Mouse (Mus musculus): ENCODE results near the gene Chp1. TPM values are rescaled to one million over a fixed set of nuclear protein-coding genes. Genes with fewer than 3 reads are reported as not detected.

The Chp1 gene
- polyA plus RNA-seq, 1 experiment from 2014 or later, result 46.4 TPM

- H3K36me3 ChIP-seq (ENCODE audit: control insufficient read depth, insufficient read depth, low read length), result no peaks in the 10 kb centered on the region
- no peaks in the 10 kb centered on the region for H3K9me3 ChIP-seq (ENCODE audit: control insufficient read depth, low read length)
- H3K27ac ChIP-seq (replicated peaks in 1 of 2; ENCODE audit: control insufficient read depth in 1 of 2, insufficient read depth in 1 of 2, low read depth in 2 of 2, low read length in 2 of 2), result peak overlapping the region; percentile 67 to 68
- peak; percentile 63 for ATAC-seq (ENCODE audit: insufficient number of reproducible peaks, insufficient read depth, low FRiP score, low read depth)
- peak overlapping the region; percentile 66 for H3K9ac ChIP-seq (ENCODE audit: low read length)
- H3K4me2 ChIP-seq (ENCODE audit: low read length), result peak overlapping the region; percentile 78
- peak overlapping the region; percentile 55 to 82 for H3K4me3 ChIP-seq (ENCODE audit: control insufficient read depth in 1 of 2, insufficient read depth in 1 of 2, low read depth in 1 of 2, low read length in 2 of 2)
- WGBS, result under 1% methylated on average over 30 of the region's 30 CpGs
- H3K4me1 ChIP-seq (ENCODE audit: control insufficient read depth in 2 of 2, insufficient read depth in 2 of 2, low read length in 2 of 2), result peaks cover 0 to 7% of the 10 kb centered on the region in 2 experiments; a peak in 1 of 4 replicates
- no peaks in the 10 kb centered on the region for H3K27me3 ChIP-seq (ENCODE audit: control insufficient read depth, insufficient read depth, low read length)
These were observed 512 bp upstream of the Chp1 start for GRCm38 (mm10) chr2:119546848-119547521.

- ATAC-seq (ENCODE audit: insufficient number of reproducible peaks, insufficient read depth, low FRiP score, low read depth), result no peak
These were observed 819 bp downstream of the Chp1 start for GRCm38 (mm10) chr2:119548371-119548660.

GRCm38 (mm10) chr2:119548691-119549090, 1.2 kb downstream of the Chp1 start:
- Histone ChIP-seq H3K4me3 (ENCODE audit: control insufficient read depth in 1 of 2, insufficient read depth in 1 of 2, low read depth in 1 of 2, low read length in 2 of 2) (peak overlapping the region in 1 of 2 experiments; percentile 82; a peak in 1 of 4 replicates), H3K9me3 (ENCODE audit: control insufficient read depth, low read length) (no peaks in the 10 kb centered on the region), H3K9ac (ENCODE audit: low read length) (peak overlapping the region; percentile 87), H3K4me2 (ENCODE audit: low read length) (peak overlapping the region; percentile 78), H3K36me3 (ENCODE audit: control insufficient read depth, insufficient read depth, low read length) (no peaks in the 10 kb centered on the region), H3K4me1 (ENCODE audit: control insufficient read depth in 2 of 2, insufficient read depth in 2 of 2, low read length in 2 of 2) (peaks cover 0 to 7% of the 10 kb centered on the region in 2 experiments; a peak in 1 of 4 replicates), H3K27me3 (ENCODE audit: control insufficient read depth, insufficient read depth, low read length) (no peaks in the 10 kb centered on the region), H3K27ac (replicated peaks in 1 of 2; ENCODE audit: control insufficient read depth in 1 of 2, insufficient read depth in 1 of 2, low read depth in 2 of 2, low read length in 2 of 2) (no peak overlapping the region)
- ATAC-seq (ENCODE audit: insufficient number of reproducible peaks, insufficient read depth, low FRiP score, low read depth), result no peak
- 63% methylated on average over 5 of the region's 5 CpGs for WGBS

More at GRCm38 (mm10) chr2:119548371-119548660, 819 bp downstream of the Chp1 start:
- Histone ChIP-seq H3K36me3 (ENCODE audit: control insufficient read depth, insufficient read depth, low read length) (no peaks in the 10 kb centered on the region), H3K9ac (ENCODE audit: low read length) (peak overlapping the region; percentile 87), H3K9me3 (ENCODE audit: control insufficient read depth, low read length) (no peaks in the 10 kb centered on the region), H3K4me1 (ENCODE audit: control insufficient read depth in 2 of 2, insufficient read depth in 2 of 2, low read length in 2 of 2) (peaks cover 0 to 7% of the 10 kb centered on the region in 2 experiments; a peak in 1 of 4 replicates), H3K27me3 (ENCODE audit: control insufficient read depth, insufficient read depth, low read length) (no peaks in the 10 kb centered on the region), H3K27ac (replicated peaks in 1 of 2; ENCODE audit: control insufficient read depth in 1 of 2, insufficient read depth in 1 of 2, low read depth in 2 of 2, low read length in 2 of 2) (no peak overlapping the region), H3K4me3 (ENCODE audit: control insufficient read depth in 1 of 2, insufficient read depth in 1 of 2, low read depth in 1 of 2, low read length in 2 of 2) (peak overlapping the region; percentile 73 to 82; a peak in 3 of 4 replicates), H3K4me2 (ENCODE audit: low read length) (peak overlapping the region; percentile 78)
- WGBS, result 4% methylated on average over 3 of the region's 3 CpGs

- Histone ChIP-seq H3K4me2 (ENCODE audit: low read length) (no peak overlapping the region), H3K4me3 (ENCODE audit: control insufficient read depth in 1 of 2, insufficient read depth in 1 of 2, low read depth in 1 of 2, low read length in 2 of 2) (no peak overlapping the region), H3K27me3 (ENCODE audit: control insufficient read depth, insufficient read depth, low read length) (no peaks in the 10 kb centered on the region), H3K27ac (replicated peaks in 1 of 2; ENCODE audit: control insufficient read depth in 1 of 2, insufficient read depth in 1 of 2, low read depth in 2 of 2, low read length in 2 of 2) (no peak overlapping the region), H3K9me3 (ENCODE audit: control insufficient read depth, low read length) (no peaks in the 10 kb centered on the region), H3K4me1 (ENCODE audit: control insufficient read depth in 2 of 2, insufficient read depth in 2 of 2, low read length in 2 of 2) (peaks cover 0 to 7% of the 10 kb centered on the region in 2 experiments; a peak in 1 of 4 replicates), H3K36me3 (ENCODE audit: control insufficient read depth, insufficient read depth, low read length) (no peaks in the 10 kb centered on the region), H3K9ac (ENCODE audit: low read length) (no peak overlapping the region)
- WGBS, result 78% methylated on average over 2 of the region's 2 CpGs
- ATAC-seq (ENCODE audit: insufficient number of reproducible peaks, insufficient read depth, low FRiP score, low read depth), result no peak
These were observed 2.2 kb downstream of the Chp1 start for GRCm38 (mm10) chr2:119549678-119550077.

GRCm38 (mm10) chr2:119558039-119558438, 10.5 kb downstream of the Chp1 start:
- Histone ChIP-seq H3K36me3 (ENCODE audit: control insufficient read depth, insufficient read depth, low read length) (0 out of 2 replicates have a peak, but pooled peaks cover 14% of the 10 kb centered on the region), H3K4me2 (ENCODE audit: low read length) (no peak overlapping the region), H3K27ac (replicated peaks in 1 of 2; ENCODE audit: control insufficient read depth in 1 of 2, insufficient read depth in 1 of 2, low read depth in 2 of 2, low read length in 2 of 2) (no peak overlapping the region), H3K4me3 (ENCODE audit: control insufficient read depth in 1 of 2, insufficient read depth in 1 of 2, low read depth in 1 of 2, low read length in 2 of 2) (no peak overlapping the region), H3K27me3 (ENCODE audit: control insufficient read depth, insufficient read depth, low read length) (no peaks in the 10 kb centered on the region), H3K9ac (ENCODE audit: low read length) (no peak overlapping the region), H3K9me3 (ENCODE audit: control insufficient read depth, low read length) (no peaks in the 10 kb centered on the region), H3K4me1 (ENCODE audit: control insufficient read depth in 2 of 2, insufficient read depth in 2 of 2, low read length in 2 of 2) (no peaks in the 10 kb centered on the region)
- WGBS, result 88% methylated on average over 3 of the region's 3 CpGs
- no peak for ATAC-seq (ENCODE audit: insufficient number of reproducible peaks, insufficient read depth, low FRiP score, low read depth)

GRCm38 (mm10) chr2:119558737-119559340, 11.3 kb downstream of the Chp1 start:
- H3K9ac ChIP-seq (ENCODE audit: low read length), result no peak overlapping the region
- H3K4me1 ChIP-seq (ENCODE audit: control insufficient read depth in 2 of 2, insufficient read depth in 2 of 2, low read length in 2 of 2), result no peaks in the 10 kb centered on the region

GRCm38 (mm10) chr2:119561794-119562193, 14.3 kb downstream of the Chp1 start:
- Histone ChIP-seq H3K27me3 (ENCODE audit: control insufficient read depth, insufficient read depth, low read length) (no peaks in the 10 kb centered on the region), H3K9ac (ENCODE audit: low read length) (no peak overlapping the region), H3K4me2 (ENCODE audit: low read length) (no peak overlapping the region), H3K9me3 (ENCODE audit: control insufficient read depth, low read length) (no peaks in the 10 kb centered on the region), H3K4me3 (ENCODE audit: control insufficient read depth in 1 of 2, insufficient read depth in 1 of 2, low read depth in 1 of 2, low read length in 2 of 2) (no peak overlapping the region), H3K36me3 (ENCODE audit: control insufficient read depth, insufficient read depth, low read length) (peaks cover 26% of the 10 kb centered on the region), H3K4me1 (ENCODE audit: control insufficient read depth in 2 of 2, insufficient read depth in 2 of 2, low read length in 2 of 2) (no peaks in the 10 kb centered on the region), H3K27ac (replicated peaks in 1 of 2; ENCODE audit: control insufficient read depth in 1 of 2, insufficient read depth in 1 of 2, low read depth in 2 of 2, low read length in 2 of 2) (no peak overlapping the region)
- no peak for ATAC-seq (ENCODE audit: insufficient number of reproducible peaks, insufficient read depth, low FRiP score, low read depth)
- 84% methylated on average over 3 of the region's 3 CpGs for WGBS

More at GRCm38 (mm10) chr2:119558737-119559340, 11.3 kb downstream of the Chp1 start:
- peaks cover 19% of the 10 kb centered on the region for H3K36me3 ChIP-seq (ENCODE audit: control insufficient read depth, insufficient read depth, low read length)
- no peak overlapping the region for H3K4me2 ChIP-seq (ENCODE audit: low read length)
- H3K27ac ChIP-seq (replicated peaks in 1 of 2; ENCODE audit: control insufficient read depth in 1 of 2, insufficient read depth in 1 of 2, low read depth in 2 of 2, low read length in 2 of 2), result no peak overlapping the region
- no peaks in the 10 kb centered on the region for H3K9me3 ChIP-seq (ENCODE audit: control insufficient read depth, low read length)
- H3K4me3 ChIP-seq (ENCODE audit: control insufficient read depth in 1 of 2, insufficient read depth in 1 of 2, low read depth in 1 of 2, low read length in 2 of 2), result no peak overlapping the region
- 76% methylated on average over 7 of the region's 7 CpGs for WGBS
- no peak for ATAC-seq (ENCODE audit: insufficient number of reproducible peaks, insufficient read depth, low FRiP score, low read depth)
- no peaks in the 10 kb centered on the region for H3K27me3 ChIP-seq (ENCODE audit: control insufficient read depth, insufficient read depth, low read length)
